Mouse (Mus musculus): Measurements from ENCODE around the gene Vdac1. TPM values are rescaled to one million over a fixed set of nuclear protein-coding genes. Genes with fewer than 3 reads are reported as not detected.

Vdac1 gene
- total and polyA plus RNA-seq, 3 experiments: 55.1 to 207 (median 127) TPM

DNA sequence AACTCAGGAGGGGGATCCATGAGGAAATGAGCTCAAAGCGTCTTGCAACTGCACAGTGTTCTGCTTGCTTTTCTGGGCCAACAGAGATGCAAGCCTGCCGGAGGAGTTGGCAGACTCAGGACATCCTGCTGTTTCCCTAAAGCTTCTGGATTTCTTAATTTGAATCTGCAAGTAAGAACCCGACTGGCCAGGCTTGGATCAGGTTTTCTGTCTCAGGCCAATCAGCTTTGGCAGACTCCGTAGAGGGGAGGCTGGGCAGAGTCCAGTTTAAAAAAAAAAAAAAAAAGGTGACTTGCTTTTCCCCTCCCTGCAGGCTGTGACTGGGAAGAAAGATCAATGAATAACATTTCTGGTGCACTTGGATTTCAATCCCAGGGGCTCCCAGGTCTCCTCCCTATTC lies 2.1 kb upstream of the Vdac1 start:
- DNase-seq (ENCODE audit: low spot score) (no peak), ATAC-seq (ENCODE audit: extremely low read depth, insufficient number of reproducible peaks, low FRiP score, poor library complexity, severe bottlenecking) (no peak)
- no peak for TF ChIP-seq GATA1 (IDR thresholded peaks at IDR 0.05; ENCODE audit: borderline replicate concordance, low read length)
- no peaks in the 10 kb centered on the region for H3K27me3 ChIP-seq (ENCODE audit: insufficient read depth, low read length)
- peaks cover 7% of the 10 kb centered on the region for H3K9me3 ChIP-seq (replicated peaks)
- H3K36me3 ChIP-seq (replicated peaks): peaks cover 11% of the 10 kb centered on the region
- peaks cover 29% of the 10 kb centered on the region for H3K4me1 ChIP-seq (ENCODE audit: insufficient read depth, low read depth, low read length)
- H3K4me3 ChIP-seq (ENCODE audit: low read depth, low read length): no peak overlapping the region

DNA sequence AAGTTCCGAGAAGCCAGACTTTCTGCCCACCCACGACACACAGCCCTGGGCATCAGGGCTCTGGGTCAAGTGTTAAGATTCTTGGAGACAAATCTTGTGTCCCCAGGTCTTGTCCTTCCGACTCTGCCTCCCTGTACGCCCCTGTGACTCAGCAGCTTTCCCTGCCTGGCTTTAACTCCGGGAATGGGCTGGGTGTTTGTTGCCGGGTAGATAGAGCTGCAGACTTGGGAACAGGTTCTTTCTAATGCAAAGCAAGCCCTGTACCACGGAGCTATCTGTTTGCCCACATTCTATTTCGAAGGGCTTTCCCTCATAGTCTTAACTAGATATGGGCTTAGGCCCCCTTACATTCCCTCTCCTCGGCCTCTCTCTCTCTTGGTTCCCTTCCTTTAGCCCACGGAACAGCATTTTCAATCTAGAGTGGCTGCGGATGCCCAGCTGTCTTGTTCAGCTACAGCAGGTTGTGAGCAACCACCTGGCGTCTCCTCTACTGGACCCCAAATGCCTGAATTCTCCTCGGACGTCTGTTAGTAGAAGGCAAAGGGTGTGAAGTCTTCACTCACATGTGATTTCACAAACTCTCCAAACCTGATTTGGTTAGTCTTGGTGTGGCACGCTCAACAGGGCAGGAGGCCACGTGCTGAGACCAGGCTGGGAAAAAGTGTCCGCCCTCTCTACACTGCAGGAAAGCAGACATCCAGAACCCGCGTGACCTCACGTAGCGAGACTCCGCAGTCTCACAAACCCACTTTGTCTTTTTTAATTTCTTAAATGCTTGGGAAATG lies 782 bp upstream of the Vdac1 start:
- TF ChIP-seq CTCF (IDR thresholded peaks at IDR 0.05; ENCODE audit: low read depth, low read length): no peak
- TF ChIP-seq GATA2 (IDR thresholded peaks at IDR 0.05; ENCODE audit: borderline replicate concordance, low read depth, low read length): no peak
- no peak; the same call in 1 of the 2 replicates for TF ChIP-seq POLR2AphosphoS5 (IDR thresholded peaks at IDR 0.05; ENCODE audit: insufficient replicate concordance, low read depth, low read length)
- H3K9me3 ChIP-seq (replicated peaks): peaks cover 7% of the 10 kb centered on the region
- H3K4me1 ChIP-seq (ENCODE audit: insufficient read depth, low read depth, low read length): peaks cover 43% of the 10 kb centered on the region
- peak; percentile 23; the same call in 1 of the 2 replicates for ATAC-seq (ENCODE audit: extremely low read depth, insufficient number of reproducible peaks, low FRiP score, poor library complexity, severe bottlenecking)
- peak overlapping the region; percentile 89 for H3K4me3 ChIP-seq (ENCODE audit: low read depth, low read length)
- DNase-seq (ENCODE audit: low spot score): peak; percentile 43
- peaks cover 23% of the 10 kb centered on the region for H3K36me3 ChIP-seq (replicated peaks)
- H3K27me3 ChIP-seq (ENCODE audit: insufficient read depth, low read length): no peaks in the 10 kb centered on the region

GRCm38 (mm10) chr11:52361287-52361921 lies 744 bp downstream of the Vdac1 start:
- Histone ChIP-seq H3K4me3 (ENCODE audit: low read depth, low read length) (peak overlapping the region; percentile 89), H3K27me3 (ENCODE audit: insufficient read depth, low read length) (no peaks in the 10 kb centered on the region), H3K9me3 (replicated peaks) (peaks cover 6% of the 10 kb centered on the region), H3K4me1 (ENCODE audit: insufficient read depth, low read depth, low read length) (peaks cover 57% of the 10 kb centered on the region), H3K36me3 (replicated peaks) (peaks cover 35% of the 10 kb centered on the region)
- TF ChIP-seq TAL1 (conservative IDR thresholded peaks at IDR 0.05; ENCODE audit: low read depth, low read length) (no peak), CTCF (IDR thresholded peaks at IDR 0.05; ENCODE audit: low read depth, low read length) (no peak), GATA1 (IDR thresholded peaks at IDR 0.05; ENCODE audit: borderline replicate concordance, low read length) (no peak), GATA2 (IDR thresholded peaks at IDR 0.05; ENCODE audit: borderline replicate concordance, low read depth, low read length) (no peak), POLR2AphosphoS5 (IDR thresholded peaks at IDR 0.05; ENCODE audit: insufficient replicate concordance, low read depth, low read length) (no peak)
- DNase-seq (ENCODE audit: low spot score): peak; percentile 63
- no peak for ATAC-seq (ENCODE audit: extremely low read depth, insufficient number of reproducible peaks, low FRiP score, poor library complexity, severe bottlenecking)

DNA sequence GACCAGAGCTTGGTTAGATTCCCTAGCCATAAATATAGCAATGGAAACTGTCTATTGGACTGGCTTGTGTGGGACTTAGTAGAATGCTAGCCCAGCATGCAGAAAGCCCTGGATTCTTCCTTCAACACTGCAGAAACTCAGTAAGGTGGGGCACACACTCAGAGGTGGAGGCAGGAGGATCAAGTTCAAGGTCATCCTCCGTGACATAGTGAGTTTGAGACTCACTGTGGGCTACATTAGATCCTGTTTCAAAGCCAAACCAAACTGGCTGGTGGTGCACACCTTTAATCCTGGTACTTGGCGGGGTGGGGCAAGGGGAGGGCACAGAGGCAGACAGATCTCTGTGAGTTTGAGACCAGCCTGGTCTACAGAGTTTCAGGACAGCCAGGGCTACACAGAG lies 3.7 kb downstream of the Vdac1 start:
- peaks cover 77% of the 10 kb centered on the region for H3K4me1 ChIP-seq (ENCODE audit: insufficient read depth, low read depth, low read length)
- ATAC-seq (ENCODE audit: extremely low read depth, insufficient number of reproducible peaks, low FRiP score, poor library complexity, severe bottlenecking) (no peak), DNase-seq (ENCODE audit: low spot score) (no peak)
- no peaks in the 10 kb centered on the region for H3K9me3 ChIP-seq (replicated peaks)
- H3K36me3 ChIP-seq (replicated peaks): peaks cover 55% of the 10 kb centered on the region
- no peaks in the 10 kb centered on the region for H3K27me3 ChIP-seq (ENCODE audit: insufficient read depth, low read length)
- no peak overlapping the region for H3K4me3 ChIP-seq (ENCODE audit: low read depth, low read length)
- TF ChIP-seq GATA1 (IDR thresholded peaks at IDR 0.05; ENCODE audit: borderline replicate concordance, low read length) (no peak), POLR2AphosphoS5 (IDR thresholded peaks at IDR 0.05; ENCODE audit: insufficient replicate concordance, low read depth, low read length) (no peak), CTCF (IDR thresholded peaks at IDR 0.05; ENCODE audit: low read depth, low read length) (no peak), TAL1 (conservative IDR thresholded peaks at IDR 0.05; ENCODE audit: low read depth, low read length) (no peak), GATA2 (IDR thresholded peaks at IDR 0.05; ENCODE audit: borderline replicate concordance, low read depth, low read length) (no peak)

DNA sequence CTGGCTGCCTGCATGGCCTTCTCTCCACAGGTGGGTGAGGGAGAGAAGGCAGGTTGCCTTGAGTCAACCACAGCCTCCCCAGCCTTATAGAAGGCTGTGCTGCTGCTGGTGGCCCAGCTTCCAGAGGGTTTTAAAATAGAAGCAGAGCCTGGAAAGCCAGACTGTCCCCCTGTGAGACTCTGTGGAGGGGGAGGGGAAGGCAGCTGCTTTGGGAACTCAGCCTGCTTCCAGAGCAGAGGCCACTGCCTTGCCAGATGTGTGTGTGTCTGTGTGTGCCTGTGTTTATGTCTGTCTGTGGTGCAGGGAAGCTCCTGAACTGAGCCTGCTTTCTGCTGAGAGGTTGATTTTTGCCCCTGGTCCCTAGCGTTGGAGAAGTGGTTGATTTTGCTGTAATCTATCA lies 4.5 kb downstream of the Vdac1 start:
- no peaks in the 10 kb centered on the region for H3K9me3 ChIP-seq (replicated peaks)
- no peak for ATAC-seq (ENCODE audit: extremely low read depth, insufficient number of reproducible peaks, low FRiP score, poor library complexity, severe bottlenecking)
- H3K27me3 ChIP-seq (ENCODE audit: insufficient read depth, low read length): no peaks in the 10 kb centered on the region
- TF ChIP-seq TAL1 (conservative IDR thresholded peaks at IDR 0.05; ENCODE audit: low read depth, low read length) (no peak), GATA1 (IDR thresholded peaks at IDR 0.05; ENCODE audit: borderline replicate concordance, low read length) (no peak)
- DNase-seq (ENCODE audit: low spot score): no peak
- peak overlapping the region; percentile 58; the same call in 1 of the 2 replicates for H3K4me3 ChIP-seq (ENCODE audit: low read depth, low read length)
- H3K36me3 ChIP-seq (replicated peaks): peaks cover 60% of the 10 kb centered on the region
- peaks cover 75% of the 10 kb centered on the region for H3K4me1 ChIP-seq (ENCODE audit: insufficient read depth, low read depth, low read length)

DNA sequence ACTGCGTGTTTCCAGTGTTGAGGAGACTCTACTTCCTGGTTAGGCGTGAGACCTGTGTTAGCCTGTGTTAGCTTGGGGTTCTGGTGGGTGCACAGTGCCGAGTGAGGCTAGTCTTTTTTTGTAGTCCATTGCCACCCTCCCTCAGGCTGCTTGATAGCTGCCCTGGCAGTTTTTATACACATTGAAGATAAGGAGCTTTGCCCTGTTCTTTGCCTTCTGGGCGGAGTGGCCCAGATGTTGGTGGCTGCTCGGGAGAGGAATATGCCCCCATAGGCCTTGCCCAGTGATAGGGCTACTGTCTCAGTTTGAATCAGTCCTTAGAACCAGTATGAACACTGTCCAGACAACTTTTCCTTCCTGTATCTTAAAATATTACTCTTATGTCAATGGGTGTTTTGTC lies 5.7 kb downstream of the Vdac1 start:
- peaks cover 72% of the 10 kb centered on the region for H3K36me3 ChIP-seq (replicated peaks)
- H3K4me3 ChIP-seq (ENCODE audit: low read depth, low read length): no peak overlapping the region
- H3K4me1 ChIP-seq (ENCODE audit: insufficient read depth, low read depth, low read length): peaks cover 76% of the 10 kb centered on the region
- 0 out of 2 replicates have a peak, but pooled peaks have one; percentile 15 for ATAC-seq (ENCODE audit: extremely low read depth, insufficient number of reproducible peaks, low FRiP score, poor library complexity, severe bottlenecking)
- DNase-seq (ENCODE audit: low spot score): no peak
- H3K27me3 ChIP-seq (ENCODE audit: insufficient read depth, low read length): no peaks in the 10 kb centered on the region
- TF ChIP-seq TAL1 (conservative IDR thresholded peaks at IDR 0.05; ENCODE audit: low read depth, low read length) (no peak), GATA1 (IDR thresholded peaks at IDR 0.05; ENCODE audit: borderline replicate concordance, low read length) (no peak), GATA2 (IDR thresholded peaks at IDR 0.05; ENCODE audit: borderline replicate concordance, low read depth, low read length) (no peak), POLR2AphosphoS5 (IDR thresholded peaks at IDR 0.05; ENCODE audit: insufficient replicate concordance, low read depth, low read length) (no peak), CTCF (IDR thresholded peaks at IDR 0.05; ENCODE audit: low read depth, low read length) (no peak)
- no peaks in the 10 kb centered on the region for H3K9me3 ChIP-seq (replicated peaks)
